Mouse (Mus musculus) cerebellum, adult 2 months (tissue): ENCODE results near the gene M6pr. TPM values are rescaled to one million over a fixed set of nuclear protein-coding genes. Genes with fewer than 3 reads are reported as not detected.

Experiments used
- DNase-seq, 2 experiments: peaks; one replicate each; pipeline ENCODE4 v3.0.0; 2021
- H3K27ac ChIP-seq: fragments of 200-500 bp; 2 replicates; pipeline ENCODE4 v1.5.1; 2012; ENCODE audit warnings: low read length, control low read depth, inconsistent platforms; ENCODE audit not compliant: insufficient read depth
- H3K27me3 ChIP-seq: fragments of 200-500 bp; 2 replicates; pipeline ENCODE4 v1.6.1; 2012; ENCODE audit warnings: inconsistent platforms, mild to moderate bottlenecking, low read length, moderate library complexity; ENCODE audit not compliant: control insufficient read depth, insufficient read depth
- H3K4me1 ChIP-seq: fragments of 200-500 bp; 2 replicates; pipeline ENCODE4 v1.6.1; 2011; ENCODE audit warnings: low read length; ENCODE audit not compliant: control insufficient read depth, insufficient read depth
- H3K4me3 ChIP-seq: fragments of 200-500 bp; replicated peaks from 2 replicates; pipeline ENCODE3; 2011; ENCODE audit warnings: mild to moderate bottlenecking, low read depth, low read length, control low read depth; ENCODE audit not compliant: insufficient read depth
- CTCF ChIP-seq: fragments of 200-500 bp; IDR thresholded peaks from 2 replicates; pipeline ENCODE4 v1.5.1; 2011; ENCODE audit warnings: low read depth, mild to moderate bottlenecking, control low read depth, low read length, moderate library complexity, borderline replicate concordance; ENCODE audit not compliant: insufficient read depth
- POLR2A ChIP-seq: fragments of 200-500 bp; IDR thresholded peaks from 2 replicates; pipeline ENCODE4 v1.6.1; 2011; ENCODE audit warnings: low read length, control low read depth, borderline replicate concordance; ENCODE audit not compliant: insufficient read depth
- WGBS: fragments of 180-500 bp; shearing (Covaris S2); methylation state at CpG from one replicate; pipeline ENCODE4 v1.1.7; 2018; 5-methylcytosine and 5-hydroxymethylcytosine counted together
- polyA plus RNA-seq: library from polyadenylated mRNA; depleted of rRNA; stranded (reverse); fragments of >200 nt; gene quantifications from 2 replicates; pipeline ENCODE4 v1.2.3, GENCODE M21; 2012

Gene M6pr
- polyA plus RNA-seq, 1 experiment, result 94.9 TPM

- TF ChIP-seq POLR2A (no peak), CTCF (no peak)
- Histone ChIP-seq H3K4me3 (no peak overlapping the region), H3K27ac (no peak overlapping the region), H3K4me1 (no peaks in the 10 kb centered on the region), H3K27me3 (no peaks in the 10 kb centered on the region)
- 74% methylated on average over 3 of the region's 3 CpGs for WGBS
- DNase-seq, result no peak
Measured at GRCm38 (mm10) chr6:122299621-122300133, 8.8 kb upstream of the M6pr start.

GRCm38 (mm10) chr6:122302121-122302520 is 6.4 kb upstream of the M6pr start:
- no peak for DNase-seq
- no peaks in the 10 kb centered on the region for H3K4me1 ChIP-seq
- no peak overlapping the region for H3K27ac ChIP-seq
- TF ChIP-seq POLR2A (no peak), CTCF (no peak)
- no peak overlapping the region for H3K4me3 ChIP-seq
- no peaks in the 10 kb centered on the region for H3K27me3 ChIP-seq
- WGBS, result 54% methylated on average over 1 of the region's 1 CpGs

GRCm38 (mm10) chr6:122302661-122303060 is 5.9 kb upstream of the M6pr start:
- DNase-seq, result no peak
- H3K4me3 ChIP-seq, result no peak overlapping the region
- no peak for TF ChIP-seq CTCF
- no peak for TF ChIP-seq POLR2A
- WGBS, result 92% methylated on average over 4 of the region's 4 CpGs
- H3K4me1 ChIP-seq, result no peaks in the 10 kb centered on the region
- H3K27me3 ChIP-seq, result no peaks in the 10 kb centered on the region
- H3K27ac ChIP-seq, result no peak overlapping the region

GRCm38 (mm10) chr6:122303526-122303925 is 5.0 kb upstream of the M6pr start:
- Histone ChIP-seq H3K27ac (no peak overlapping the region), H3K4me1 (no peaks in the 10 kb centered on the region), H3K27me3 (no peaks in the 10 kb centered on the region), H3K4me3 (no peak overlapping the region)
- TF ChIP-seq CTCF, result no peak
- TF ChIP-seq POLR2A, result no peak
- 79% methylated on average over 9 of the region's 9 CpGs for WGBS
- no peak for DNase-seq

GRCm38 (mm10) chr6:122304355-122304754 is 4.2 kb upstream of the M6pr start:
- peak; percentile 56 to 73 for DNase-seq
- Histone ChIP-seq H3K27me3 (no peaks in the 10 kb centered on the region), H3K4me3 (no peak overlapping the region), H3K27ac (no peak overlapping the region), H3K4me1 (no peaks in the 10 kb centered on the region)
- 36% methylated on average over 6 of the region's 6 CpGs for WGBS
- no peak for TF ChIP-seq POLR2A
- TF ChIP-seq CTCF, result peak; percentile 70

GRCm38 (mm10) chr6:122304790-122305555 is 3.5 kb upstream of the M6pr start:
- H3K27ac ChIP-seq, result no peak overlapping the region
- H3K27me3 ChIP-seq, result no peaks in the 10 kb centered on the region
- no peaks in the 10 kb centered on the region for H3K4me1 ChIP-seq
- WGBS, result 81% methylated on average over 12 of the region's 12 CpGs
- TF ChIP-seq POLR2A (no peak), CTCF (no peak)
- no peak overlapping the region for H3K4me3 ChIP-seq
- no peak for DNase-seq

- WGBS, result 85% methylated on average over 4 of the region's 4 CpGs
- H3K27me3 ChIP-seq, result no peaks in the 10 kb centered on the region
- TF ChIP-seq POLR2A (no peak), CTCF (no peak)
- H3K27ac ChIP-seq, result no peak overlapping the region
- no peak for DNase-seq
- no peak overlapping the region for H3K4me3 ChIP-seq
- H3K4me1 ChIP-seq, result no peaks in the 10 kb centered on the region
Measured at GRCm38 (mm10) chr6:122306707-122307106, 1.8 kb upstream of the M6pr start.

GRCm38 (mm10) chr6:122308136-122308504 is 400 bp upstream of the M6pr start:
- no peak overlapping the region for H3K27ac ChIP-seq
- TF ChIP-seq CTCF, result no peak
- no peak for TF ChIP-seq POLR2A
- H3K4me3 ChIP-seq, result no peak overlapping the region

GRCm38 (mm10) chr6:122309446-122309960 is 983 bp downstream of the M6pr start:
- no peak for TF ChIP-seq CTCF
- no peak for TF ChIP-seq POLR2A
- Histone ChIP-seq H3K4me3 (peak overlapping the region; percentile 85), H3K4me1 (no peaks in the 10 kb centered on the region), H3K27me3 (no peaks in the 10 kb centered on the region), H3K27ac (no peak overlapping the region)
- 8% methylated on average over 11 of the region's 11 CpGs for WGBS
- DNase-seq, result no peak

More at GRCm38 (mm10) chr6:122308136-122308504, 400 bp upstream of the M6pr start:
- 62% methylated on average over 6 of the region's 6 CpGs for WGBS
- H3K4me1 ChIP-seq, result no peaks in the 10 kb centered on the region
- no peaks in the 10 kb centered on the region for H3K27me3 ChIP-seq
- no peak for DNase-seq
